Mouse (Mus musculus) neutrophil, adult 5-6 weeks (primary cell): ENCODE results near the gene Vps18. TPM values are rescaled to one million over a fixed set of nuclear protein-coding genes. Genes with fewer than 3 reads are reported as not detected.

ENCODE experiments used
- ATAC-seq: fragments of 151-379, 151-347 bp; 2 replicates; pipeline ENCODE4 v1.8.0; 2017; ENCODE audit warnings: mild to moderate bottlenecking, moderate TSS enrichment; ENCODE audit not compliant: insufficient number of reproducible peaks, poor library complexity, low FRiP score, severe bottlenecking; ENCODE audit errors: extremely low read depth
- total RNA-seq: library from RNA; stranded (forward); fragments of 200-1000 nt; gene quantifications from 2 replicates; pipeline ENCODE4 v1.2.3, GENCODE M21; 2017

Vps18 gene
- total RNA-seq, 1 experiment from 2014 or later: 21.4 TPM

DNA sequence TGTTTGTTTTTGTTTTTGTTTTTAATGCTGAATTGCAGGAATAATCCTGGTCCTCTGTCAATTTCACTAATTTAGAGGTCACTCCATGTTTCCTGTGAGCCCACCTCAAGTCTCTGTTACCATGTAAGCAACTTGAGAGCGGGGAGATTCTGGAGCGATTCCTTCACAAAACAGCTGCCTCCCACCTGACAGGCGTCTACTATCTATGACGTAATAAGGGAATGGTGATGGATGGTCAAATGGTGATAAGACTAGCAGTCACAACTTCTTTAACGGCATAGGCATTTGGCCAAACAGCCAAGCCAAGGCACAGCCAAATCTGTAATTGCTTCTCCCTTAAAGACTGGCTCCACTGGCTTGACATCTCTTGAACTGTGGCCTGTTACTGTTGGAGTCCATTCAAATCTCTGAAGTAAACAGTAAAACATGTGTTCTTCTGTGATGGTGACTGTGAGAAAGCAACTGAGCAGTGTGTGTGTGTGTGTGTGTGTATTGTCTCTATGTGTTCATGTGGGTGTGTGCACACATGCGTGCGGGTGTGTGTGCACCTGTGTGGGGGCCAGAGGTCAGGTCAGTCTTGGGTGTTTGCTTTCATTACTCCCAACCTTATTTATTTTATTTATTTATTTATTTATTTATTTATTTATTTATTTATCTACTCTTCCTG lies 6.5 kb upstream of the Vps18 start:
- ATAC-seq: no peak

DNA sequence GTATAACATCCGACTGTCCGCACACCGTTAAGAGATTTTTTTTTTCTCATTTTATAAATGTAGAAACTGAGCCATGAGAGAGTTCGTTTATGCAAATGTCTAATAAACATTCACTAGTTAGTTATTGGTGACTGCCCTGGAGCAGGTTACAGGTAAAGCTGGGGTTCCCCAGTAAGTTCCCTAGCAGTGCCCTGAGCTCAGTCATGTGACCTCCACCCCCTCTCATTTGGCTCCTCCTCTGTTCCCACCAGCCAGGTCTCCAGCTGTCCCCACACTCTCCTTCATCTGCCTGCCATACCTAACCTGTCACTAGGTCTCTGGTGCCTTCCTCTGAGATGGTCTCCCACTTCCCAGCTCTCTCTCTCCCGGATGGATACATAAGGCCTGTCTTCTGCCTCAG lies 1.2 kb upstream of the Vps18 start:
- no peak for ATAC-seq

DNA sequence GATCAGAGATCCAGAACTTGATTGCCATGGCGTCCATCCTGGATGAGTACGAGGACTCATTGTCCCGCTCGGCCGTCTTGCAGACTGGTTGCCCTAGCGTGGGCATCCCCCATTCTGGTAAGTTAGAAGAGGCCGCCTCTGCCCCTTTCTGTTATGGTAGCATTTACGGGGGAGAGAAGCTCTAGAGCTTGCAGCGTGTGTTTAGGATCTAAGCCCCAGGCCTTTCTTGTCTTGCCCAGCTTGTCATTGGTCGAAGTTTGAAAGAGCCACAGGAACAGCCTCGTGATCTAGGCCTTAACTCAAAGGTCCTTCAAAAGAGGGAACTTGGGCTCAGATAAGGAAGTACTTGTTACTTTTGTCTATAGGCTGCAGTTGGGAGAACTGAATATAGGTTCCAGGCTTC lies 475 bp downstream of the Vps18 start:
- ATAC-seq: peak; percentile 53

DNA sequence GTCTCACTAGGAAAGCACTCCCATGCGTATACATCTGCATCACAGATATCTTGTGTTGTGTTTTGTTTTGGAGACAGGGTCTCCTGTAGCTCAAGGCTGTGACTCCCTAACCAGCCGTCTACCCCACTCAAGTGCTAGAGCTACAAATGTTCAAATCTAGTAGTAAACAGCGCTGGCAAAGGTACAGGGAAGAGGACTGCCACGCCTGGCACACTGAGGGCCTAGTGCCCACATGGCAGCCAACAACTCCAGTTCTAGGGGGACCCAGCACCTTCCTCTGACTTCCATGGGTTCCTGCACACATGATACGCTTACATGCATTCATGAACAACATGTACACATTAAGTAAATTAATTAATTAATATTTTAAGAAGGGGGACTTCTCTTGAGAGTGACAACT lies 3.7 kb downstream of the Vps18 start:
- no peak for ATAC-seq

DNA sequence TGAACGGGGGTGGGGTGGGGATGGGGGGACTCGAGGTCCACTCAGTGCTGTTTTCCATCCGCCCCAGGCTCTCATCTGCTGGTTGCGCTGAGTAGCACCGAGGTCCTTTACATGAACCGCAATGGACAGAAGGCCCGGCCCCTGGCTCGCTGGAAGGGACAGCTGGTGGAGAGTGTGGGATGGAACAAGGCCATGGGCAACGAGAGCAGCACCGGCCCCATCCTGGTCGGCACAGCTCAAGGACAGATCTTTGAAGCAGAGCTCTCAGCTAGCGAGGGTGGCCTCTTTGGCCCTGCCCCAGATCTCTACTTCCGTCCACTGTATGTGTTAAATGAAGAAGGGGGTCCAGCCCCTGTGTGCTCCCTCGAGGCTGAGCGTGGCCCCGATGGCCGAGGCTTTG lies 4.3 kb downstream of the Vps18 start:
- no peak for ATAC-seq

DNA sequence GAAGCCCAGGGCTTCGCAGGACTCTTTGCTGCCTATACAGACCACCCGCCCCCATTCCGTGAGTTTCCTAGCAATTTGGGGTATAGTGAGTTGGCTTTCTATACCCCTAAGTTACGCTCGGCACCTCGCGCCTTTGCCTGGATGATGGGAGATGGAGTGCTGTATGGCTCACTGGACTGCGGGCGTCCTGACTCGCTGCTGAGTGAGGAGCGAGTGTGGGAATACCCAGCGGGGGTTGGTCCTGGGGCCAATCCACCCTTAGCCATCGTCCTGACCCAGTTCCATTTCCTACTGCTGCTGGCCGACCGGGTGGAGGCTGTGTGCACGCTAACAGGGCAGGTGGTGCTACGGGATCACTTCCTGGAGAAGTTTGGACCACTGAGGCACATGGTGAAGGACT lies 4.8 kb downstream of the Vps18 start:
- no peak for ATAC-seq

DNA sequence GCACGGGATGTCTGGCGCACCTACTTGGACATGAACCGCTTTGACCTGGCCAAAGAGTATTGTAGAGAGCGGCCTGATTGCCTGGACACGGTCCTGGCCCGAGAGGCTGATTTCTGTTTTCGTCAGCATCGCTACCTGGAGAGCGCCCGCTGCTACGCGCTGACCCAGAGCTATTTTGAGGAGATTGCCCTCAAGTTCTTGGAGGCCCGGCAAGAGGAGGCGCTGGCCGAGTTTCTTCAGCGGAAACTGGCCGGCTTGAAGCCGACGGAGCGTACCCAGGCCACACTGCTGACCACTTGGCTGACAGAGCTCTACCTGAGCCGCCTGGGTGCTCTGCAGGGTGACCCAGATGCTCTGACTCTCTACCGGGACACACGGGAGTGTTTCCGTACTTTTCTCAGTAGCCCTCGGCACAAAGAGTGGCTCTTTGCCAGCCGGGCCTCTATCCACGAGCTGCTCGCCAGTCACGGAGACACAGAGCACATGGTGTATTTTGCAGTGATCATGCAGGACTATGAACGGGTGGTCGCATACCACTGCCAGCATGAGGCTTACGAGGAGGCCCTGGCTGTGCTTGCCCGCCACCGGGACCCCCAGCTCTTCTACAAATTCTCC lies 5.3 kb downstream of the Vps18 start:
- no peak for ATAC-seq

DNA sequence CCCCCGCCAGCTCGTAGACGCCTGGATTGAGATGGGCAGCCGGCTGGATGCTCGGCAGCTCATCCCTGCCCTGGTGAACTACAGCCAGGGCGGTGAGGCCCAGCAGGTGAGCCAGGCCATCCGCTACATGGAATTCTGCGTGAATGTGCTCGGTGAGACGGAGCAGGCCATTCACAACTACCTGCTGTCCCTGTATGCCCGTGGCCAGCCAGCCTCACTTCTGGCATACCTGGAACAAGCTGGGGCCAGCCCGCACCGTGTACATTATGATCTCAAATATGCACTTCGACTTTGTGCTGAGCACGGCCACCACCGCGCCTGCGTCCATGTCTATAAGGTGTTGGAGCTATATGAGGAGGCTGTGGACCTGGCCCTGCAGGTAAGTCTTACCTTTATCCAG lies 5.9 kb downstream of the Vps18 start:
- no peak for ATAC-seq

DNA sequence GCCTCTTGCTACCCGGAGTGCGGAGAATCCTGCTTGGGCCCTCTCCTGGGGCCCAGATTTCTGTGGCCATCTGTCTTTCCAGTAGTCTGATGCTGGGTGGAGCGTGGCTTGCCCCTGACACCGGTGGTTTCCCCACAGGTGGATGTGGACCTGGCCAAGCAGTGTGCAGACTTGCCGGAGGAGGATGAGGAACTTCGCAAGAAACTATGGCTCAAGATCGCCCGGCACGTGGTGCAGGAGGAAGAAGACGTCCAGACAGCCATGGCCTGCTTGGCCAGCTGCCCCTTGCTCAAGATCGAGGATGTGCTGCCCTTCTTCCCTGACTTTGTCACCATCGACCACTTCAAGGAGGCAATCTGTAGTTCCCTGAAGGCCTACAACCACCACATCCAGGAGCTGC lies 8.2 kb downstream of the Vps18 start:
- ATAC-seq: no peak

DNA sequence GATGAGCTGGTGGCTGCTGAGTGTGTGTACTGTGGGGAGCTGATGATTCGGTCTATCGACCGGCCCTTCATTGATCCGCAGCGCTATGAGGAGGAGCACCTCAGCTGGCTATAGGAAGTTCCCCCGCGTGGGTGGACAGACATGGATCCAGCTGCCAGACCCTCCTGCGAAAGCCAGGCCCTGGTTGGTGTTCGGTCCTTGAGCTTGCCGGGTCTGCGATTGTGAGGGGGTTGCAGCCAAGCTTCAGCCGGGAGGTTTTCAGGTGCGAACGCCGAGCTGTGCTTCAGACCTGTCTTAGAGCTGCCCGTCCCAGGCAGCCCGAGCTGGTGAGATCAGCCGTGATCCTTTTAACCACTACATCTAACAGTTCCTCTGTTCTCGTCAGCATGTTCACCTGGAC lies 9.0 kb downstream of the Vps18 start:
- no peak for ATAC-seq

DNA sequence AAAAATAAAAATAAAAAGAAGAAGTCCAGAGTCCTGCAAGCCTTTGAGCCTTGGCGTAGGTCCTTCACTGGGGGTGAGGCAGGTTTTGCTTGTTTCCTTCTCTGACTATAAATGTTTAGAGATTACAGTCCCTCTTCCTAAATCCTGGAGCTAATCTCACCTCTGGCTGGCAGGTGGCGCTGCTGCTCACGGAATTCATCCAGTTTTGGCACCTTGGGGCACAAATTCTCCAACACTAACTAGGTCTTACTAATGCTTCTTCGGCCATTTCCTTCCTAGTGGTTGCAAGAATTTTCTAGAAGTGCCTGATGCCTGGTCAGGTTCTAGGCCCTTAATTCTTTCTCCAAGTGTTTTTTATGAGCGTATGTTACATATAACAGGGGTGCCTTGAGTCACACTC lies 9.8 kb downstream of the Vps18 start:
- ATAC-seq: peak; percentile 14; the same call in 1 of the 2 replicates

DNA sequence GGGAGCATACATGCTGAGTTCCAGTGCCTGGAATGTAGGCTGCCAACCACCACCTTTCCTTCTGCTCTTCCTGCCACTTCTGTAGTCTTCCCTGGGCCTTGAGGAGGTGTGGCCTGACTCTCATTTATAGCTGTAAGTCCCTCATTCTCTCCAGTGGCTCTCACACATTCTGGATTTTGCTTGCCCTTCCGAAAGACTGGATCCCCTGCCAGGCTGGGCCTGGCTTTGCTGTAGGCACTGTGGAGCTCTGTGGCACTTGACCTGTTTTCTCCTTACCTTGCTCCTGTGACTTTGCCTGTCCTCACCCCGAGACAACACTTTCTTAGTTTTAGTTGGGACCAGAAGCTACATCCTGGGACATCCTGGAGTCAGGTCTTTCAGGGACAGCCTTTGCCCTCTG lies 10.3 kb downstream of the Vps18 start:
- no peak for ATAC-seq

DNA sequence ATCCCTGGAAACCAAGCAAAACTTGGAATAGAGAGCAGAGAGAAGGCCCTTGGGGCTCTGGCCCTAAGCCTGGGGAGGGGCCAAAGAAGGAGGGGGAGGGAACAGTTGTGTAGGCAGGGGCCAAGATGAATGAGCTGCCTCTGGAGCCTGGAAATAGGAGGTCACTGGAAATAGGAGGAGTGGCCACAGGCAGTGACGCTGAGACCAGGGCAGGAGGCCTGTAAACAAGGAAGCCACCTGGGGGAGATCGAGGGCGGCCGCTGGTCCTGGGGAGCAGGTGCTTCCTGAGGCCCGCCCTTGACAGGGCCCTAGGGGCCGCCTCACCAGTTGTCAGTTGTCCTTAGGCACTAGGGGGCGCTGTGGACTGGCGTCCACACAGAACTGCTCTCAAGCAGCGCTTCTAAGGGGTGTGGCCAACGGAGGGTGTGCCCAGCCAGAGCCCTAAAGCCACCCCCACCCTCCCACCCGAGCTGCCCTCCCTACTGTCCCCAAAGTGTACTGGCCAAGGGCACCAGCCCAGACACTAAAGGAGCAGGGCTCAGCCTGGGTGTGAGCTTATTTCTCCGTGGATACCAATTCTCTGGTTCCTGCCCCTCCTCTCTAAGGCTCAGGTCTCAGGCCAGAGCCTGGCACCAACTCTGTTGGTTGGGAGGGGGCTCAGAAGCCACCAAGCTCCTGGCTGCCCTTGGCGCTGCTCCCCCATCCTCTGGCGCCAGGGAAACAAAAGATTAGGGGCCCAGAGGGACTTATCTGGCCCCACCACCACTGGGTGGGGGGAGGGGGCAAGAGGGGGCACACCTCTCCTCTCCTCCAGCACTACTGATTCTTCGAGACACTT lies 11.7 kb downstream of the Vps18 start:
- ATAC-seq: peak; percentile 87

DNA sequence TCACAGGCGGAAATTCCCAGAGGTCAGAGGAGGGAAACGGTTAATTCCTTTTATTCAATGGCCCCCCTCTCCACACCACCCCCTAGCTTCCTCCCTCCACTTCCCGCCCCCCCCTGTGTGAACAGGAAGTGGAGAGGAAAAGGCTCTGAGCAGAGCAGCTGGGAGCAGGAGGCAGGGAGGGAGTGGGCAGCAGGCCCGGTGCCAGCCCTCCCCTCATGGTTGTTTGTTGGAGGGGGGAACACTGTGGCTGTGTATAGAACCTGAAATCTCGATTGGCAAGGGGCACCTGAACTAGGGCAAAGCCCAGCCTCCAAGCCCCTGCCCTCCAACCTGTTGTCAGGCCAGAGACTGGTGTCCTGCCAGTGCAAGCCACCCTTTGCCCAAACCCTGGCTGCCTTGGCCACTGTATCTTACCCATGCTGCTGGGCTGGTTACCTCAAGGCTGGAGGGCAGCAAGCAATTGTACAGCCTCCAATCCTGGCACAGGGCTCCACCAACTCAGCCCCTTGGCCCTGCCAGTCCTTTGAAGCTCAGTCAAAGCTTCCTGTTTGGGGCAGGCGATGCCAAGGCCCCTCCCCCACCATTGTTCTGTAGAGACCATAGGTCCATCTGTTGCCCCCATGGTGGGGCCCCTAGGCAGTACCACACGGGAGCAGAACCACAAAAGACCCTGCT lies 12.4 kb downstream of the Vps18 start:
- ATAC-seq: no peak

DNA sequence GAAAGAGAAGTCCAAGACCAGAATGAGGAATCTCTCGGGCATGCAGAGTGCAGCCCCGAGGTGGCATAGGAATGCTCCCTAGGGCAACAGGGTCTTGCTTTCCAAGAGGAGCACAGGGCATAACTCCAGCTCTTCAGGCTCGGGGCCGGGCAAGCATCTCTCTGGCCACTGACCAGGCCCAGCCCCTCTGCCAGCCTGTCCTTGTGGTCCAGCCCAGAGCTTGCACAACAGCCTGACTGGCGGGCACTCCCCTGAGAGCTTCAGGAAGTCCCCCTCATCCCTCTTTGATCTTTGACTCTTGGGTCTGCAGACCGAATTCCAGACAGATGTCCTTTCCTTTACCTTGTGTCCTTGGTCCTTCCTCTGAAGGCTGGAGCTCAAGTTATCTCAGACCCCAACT lies 14.3 kb downstream of the Vps18 start:
- ATAC-seq: no peak

DNA sequence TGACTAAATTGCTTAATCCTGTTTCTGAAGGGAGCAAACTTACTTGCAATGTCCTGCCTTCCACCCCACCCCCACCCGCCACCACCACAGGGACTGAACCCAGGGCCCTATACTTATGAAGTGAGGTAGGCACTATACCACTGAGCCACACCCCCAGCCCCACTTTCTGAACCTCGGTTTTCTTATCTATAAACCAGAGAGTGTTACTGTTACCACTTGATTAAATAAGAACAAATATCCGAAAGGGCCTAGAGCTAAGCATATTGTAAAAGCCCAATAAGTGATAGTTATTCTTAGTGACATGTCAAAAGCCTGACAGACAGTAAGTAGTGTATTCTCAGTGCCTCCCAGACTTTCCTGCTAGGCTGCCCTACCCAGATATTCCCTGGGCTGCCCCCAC lies 15.9 kb downstream of the Vps18 start:
- ATAC-seq: no peak

DNA sequence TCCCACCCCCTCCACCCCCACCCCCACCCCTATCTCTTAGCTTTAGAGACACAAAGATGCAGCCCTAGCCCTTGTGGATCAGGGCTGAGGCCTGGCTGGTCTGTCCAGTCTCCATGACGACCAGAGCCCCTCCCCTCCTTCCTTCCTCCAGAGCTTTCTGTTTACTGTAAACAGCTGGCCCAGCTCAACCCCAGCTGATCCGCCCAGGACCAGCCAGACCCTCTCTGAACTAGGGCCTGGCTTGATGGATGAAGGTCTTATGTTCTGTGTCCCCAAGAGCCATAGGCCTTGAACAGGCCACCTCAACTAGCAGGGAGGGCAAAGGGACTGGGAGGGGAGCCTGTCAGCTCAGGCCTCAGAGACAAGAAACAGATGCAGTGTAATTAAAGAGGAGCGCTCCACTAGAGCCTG lies 16.3 kb downstream of the Vps18 start:
- no peak for ATAC-seq

DNA sequence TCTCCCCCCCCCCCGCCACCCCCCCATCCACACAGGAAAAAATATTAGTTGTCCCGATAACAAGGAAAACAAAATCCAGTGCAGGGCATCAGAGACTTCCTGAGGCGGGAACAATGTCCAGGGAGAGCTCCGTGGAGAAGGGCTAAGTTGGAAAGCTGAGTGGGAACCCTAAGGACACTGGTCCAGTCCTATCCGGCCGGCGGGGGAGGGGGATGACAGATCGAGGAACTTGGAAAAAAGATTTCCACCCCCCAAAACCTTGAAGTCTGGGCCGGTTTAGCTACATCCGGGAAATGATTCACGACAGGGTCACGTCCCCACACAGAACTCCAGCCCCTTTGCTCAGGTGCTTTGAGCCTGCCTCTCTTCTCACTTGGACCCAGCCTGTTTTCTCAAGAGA lies 23.0 kb downstream of the Vps18 start:
- no peak for ATAC-seq

DNA sequence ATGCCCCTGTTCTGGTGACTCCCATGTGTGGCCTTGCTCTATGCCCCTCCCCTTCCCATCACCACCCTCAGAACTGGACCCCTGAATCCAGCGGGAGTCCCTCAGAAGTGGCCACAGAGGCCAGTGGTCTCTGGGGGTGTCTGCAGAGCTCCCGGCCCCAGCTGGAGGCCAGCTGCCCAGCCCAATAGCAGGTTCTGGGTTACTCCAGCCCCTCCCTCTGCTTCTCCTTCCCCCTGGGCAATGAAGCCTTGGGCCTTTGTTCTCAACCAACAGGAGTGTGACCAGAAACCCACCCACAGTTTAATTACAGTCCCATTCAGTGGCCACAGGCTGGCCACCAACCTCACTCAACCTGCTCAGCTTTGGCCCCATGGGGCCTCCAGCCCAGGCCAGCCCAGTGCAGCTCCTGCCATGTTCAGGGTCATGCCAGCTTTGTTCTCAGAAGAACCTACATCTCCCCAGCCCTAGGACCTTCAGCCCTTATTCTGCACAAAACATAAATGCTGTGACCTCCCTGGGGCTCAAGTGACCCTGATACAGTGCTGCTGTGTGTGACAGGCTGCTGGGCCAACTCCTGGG lies 23.9 kb downstream of the Vps18 start:
- no peak for ATAC-seq
